Mouse (Mus musculus) kidney, postnatal 10 days (tissue): ENCODE results near the gene Sptbn1.

Source experiments
- DNase-seq: peaks from one replicate; pipeline ENCODE4 v3.0.0; 2021; ENCODE audit warnings: mixed read lengths

Gene Sptbn1

GRCm38 (mm10) chr11:30210100-30210811 lies 57.7 kb downstream of the Sptbn1 start:
- no peak for DNase-seq

- peak; percentile 75 for DNase-seq
Observed at GRCm38 (mm10) chr11:30209495-30209894, 58.5 kb downstream of the Sptbn1 start.

- peak; percentile 54 for DNase-seq
Observed at GRCm38 (mm10) chr11:30204398-30204797, 63.6 kb downstream of the Sptbn1 start.

GRCm38 (mm10) chr11:30200391-30200790 lies 67.6 kb downstream of the Sptbn1 start:
- DNase-seq: no peak

GRCm38 (mm10) chr11:30198091-30198675 lies 69.8 kb downstream of the Sptbn1 start:
- DNase-seq: peak; percentile 83

- peak; percentile 84 for DNase-seq
Observed at GRCm38 (mm10) chr11:30197564-30198090, 70.3 kb downstream of the Sptbn1 start.

GRCm38 (mm10) chr11:30196368-30197070 lies 71.5 kb downstream of the Sptbn1 start:
- DNase-seq: no peak

- DNase-seq: no peak
Observed at GRCm38 (mm10) chr11:30195756-30196155, 72.2 kb downstream of the Sptbn1 start.

GRCm38 (mm10) chr11:30194800-30195199 lies 73.2 kb downstream of the Sptbn1 start:
- no peak for DNase-seq

- DNase-seq: no peak
Observed at GRCm38 (mm10) chr11:30190959-30191358, 77.0 kb downstream of the Sptbn1 start.

- DNase-seq: no peak
Observed at GRCm38 (mm10) chr11:30190119-30190518, 77.9 kb downstream of the Sptbn1 start.

- DNase-seq: no peak
Observed at GRCm38 (mm10) chr11:30186902-30187470, 81.0 kb downstream of the Sptbn1 start.

- no peak for DNase-seq
Observed at GRCm38 (mm10) chr11:30184527-30184926, 83.4 kb downstream of the Sptbn1 start.

GRCm38 (mm10) chr11:30182716-30183411 lies 85.1 kb downstream of the Sptbn1 start:
- no peak for DNase-seq

GRCm38 (mm10) chr11:30178193-30178592 lies 89.8 kb downstream of the Sptbn1 start:
- no peak for DNase-seq

GRCm38 (mm10) chr11:30177145-30177840 lies 90.7 kb downstream of the Sptbn1 start:
- peak; percentile 43 for DNase-seq

GRCm38 (mm10) chr11:30176111-30176510 lies 91.9 kb downstream of the Sptbn1 start:
- no peak for DNase-seq

- no peak for DNase-seq
Observed at GRCm38 (mm10) chr11:30175623-30176022, 92.4 kb downstream of the Sptbn1 start.

GRCm38 (mm10) chr11:30171586-30172178 lies 96.3 kb downstream of the Sptbn1 start:
- DNase-seq: no peak

- no peak for DNase-seq
Observed at GRCm38 (mm10) chr11:30171184-30171583, 96.8 kb downstream of the Sptbn1 start.

- no peak for DNase-seq
Observed at GRCm38 (mm10) chr11:30166551-30166922, 101.4 kb downstream of the Sptbn1 start.
